In genomic region chr4:53594204-53594603, GRCm38 (mm10) we compare ENCODE assay signal across 8 mouse cellular contexts. TPM values are rescaled to one million over a fixed set of nuclear protein-coding genes. Genes with fewer than 3 reads are reported as not detected.
A peak's percentile ranks its signal among the peaks of the same experiment; 100 is the strongest.
DNase-seq lines count a peak whose midpoint lies in the region; ATAC-seq and TF ChIP-seq lines count a peak whose summit lies in the region.

No protein-coding gene starts in this region.

- no peak overlapping the region for H3K27ac ChIP-seq in midbrain, postnatal 0 days (ENCODE audit: low read depth, low read length)

- no peak overlapping the region for H3K9ac ChIP-seq in midbrain, postnatal 0 days (replicated peaks; ENCODE audit: low read length, poor library complexity, severe bottlenecking)

- intact Hi-C loops in left cerebral cortex, postnatal 4 days (cut with DNase I), result loop anchor here (5.0 to 10.0 kb wide), 3 partner anchors 212 to 559 kb away; no protein-coding TSS in a partner anchor

- no peaks in the 10 kb centered on the region for H3K9me3 ChIP-seq in midbrain, postnatal 0 days (ENCODE audit: low read length)

- H3K4me2 ChIP-seq in midbrain, postnatal 0 days (ENCODE audit: low read depth, low read length, poor library complexity, severe bottlenecking), result no peak overlapping the region

- H3K36me3 ChIP-seq in midbrain, postnatal 0 days (ENCODE audit: insufficient read depth, low read length), result no peaks in the 10 kb centered on the region

- no peaks in the 10 kb centered on the region for H3K27me3 ChIP-seq in midbrain, postnatal 0 days (ENCODE audit: insufficient read depth, low read length)

- DNase-seq in 416B (ENCODE audit: low read depth) (peak; percentile 60), MEL-GATA-1-ER (ENCODE audit: extremely low read depth, low read depth) (peak; percentile 53)
- DNase-seq in cerebellum, adult 8-10 months, result peak; percentile 66
- peak; percentile 20 to 30 for DNase-seq in frontal cortex, postnatal 25 days (ENCODE audit: low spot score in 2 of 2)
- peak; percentile 21 for DNase-seq in induced T-regulatory cell, adult 2 months (ENCODE audit: low read depth)
- peak; percentile 60 for DNase-seq in left cerebral cortex, postnatal 4 days
- peak; percentile 91 for DNase-seq in midbrain, postnatal 0 days (ENCODE audit: low spot score)
- peak; percentile 16 for DNase-seq in thymus, postnatal 4 days

- no peak overlapping the region for H3K4me3 ChIP-seq in midbrain, postnatal 0 days (ENCODE audit: low read depth, low read length)

- WGBS in midbrain, postnatal 0 days, result 34% methylated on average over 4 of the region's 4 CpGs

- TF ChIP-seq CTCF in midbrain, postnatal 0 days (IDR thresholded peaks at IDR 0.05), result peak; percentile 94

- H3K4me1 ChIP-seq in midbrain, postnatal 0 days (ENCODE audit: insufficient read depth, low read length), result no peaks in the 10 kb centered on the region

- peak; percentile 35; the same call in 1 of the 2 replicates for ATAC-seq in midbrain, postnatal 0 days (ENCODE audit: low FRiP score)

RNA-seq across cellular contexts. Expression of gene Fsd1l, which starts 37.1 kb away (rescaled TPM):
- 10 to 100 TPM; 71.5 to 80.9 TPM for total RNA-seq in left cerebral cortex, postnatal 4 days (2021)
- 25.3 and 38.6 TPM in 2 replicates for total RNA-seq in midbrain, postnatal 0 days (2014; rRNA removed)
- polyA plus RNA-seq in midbrain, postnatal 0 days (2015; fragmentation: Nextera tagmentation; extraction: Ambion mirVana), result 16.8 and 23.8 TPM in 2 replicates

Comparison
In these comparisons a context has a peak if more than half of its experiments do, and no peak if none do; other contexts are left out.
1. DNase-seq: peak in every context shown above with its lines; median percentile 91 in midbrain, postnatal 0 days; 66 in cerebellum, adult 8-10 months; 60 in 416B; 60 in left cerebral cortex, postnatal 4 days; 53 in MEL-GATA-1-ER; 25 in frontal cortex, postnatal 25 days; 21 in induced T-regulatory cell, adult 2 months; 16 in thymus, postnatal 4 days.